Mouse (Mus musculus) cerebellum, adult 11 months (tissue): ENCODE measurements at regions not wholly inside any gene's neighbourhood (a gene's known extent, or its start where the extent isn't known, plus 50 kb on each side); places are given as distances from the start of the nearest gene placed in this dataset.

ENCODE experiments used
- DNase-seq: peaks from one replicate; pipeline ENCODE4 v3.0.0; 2022

GRCm38 (mm10) chr1:65509003-65509402 lies 227.1 kb downstream of the Pth2r start:
- no peak for DNase-seq

- DNase-seq = no peak
These were observed 253.8 kb downstream of the Pth2r start for GRCm38 (mm10) chr1:65535674-65536073.

GRCm38 (mm10) chr1:65538509-65538908 lies 256.7 kb downstream of the Pth2r start:
- DNase-seq = no peak

GRCm38 (mm10) chr1:65544219-65544864 lies 262.5 kb downstream of the Pth2r start:
- DNase-seq = no peak

GRCm38 (mm10) chr1:65545336-65546060 lies 263.6 kb downstream of the Pth2r start:
- DNase-seq = peak; percentile 48

- DNase-seq = peak; percentile 86
These were observed 267.0 kb downstream of the Pth2r start for GRCm38 (mm10) chr1:65548830-65549229.

- DNase-seq = no peak
These were observed 305.5 kb downstream of the Pth2r start for GRCm38 (mm10) chr1:65587402-65587801.

GRCm38 (mm10) chr1:65635315-65635714 lies 291.0 kb upstream of the Crygf start:
- no peak for DNase-seq

GRCm38 (mm10) chr1:65654460-65654859 lies 271.9 kb upstream of the Crygf start:
- DNase-seq = no peak

GRCm38 (mm10) chr1:65681960-65682359 lies 244.4 kb upstream of the Crygf start:
- no peak for DNase-seq

GRCm38 (mm10) chr1:65687322-65687721 lies 239.0 kb upstream of the Crygf start:
- no peak for DNase-seq

GRCm38 (mm10) chr1:65730262-65730661 lies 196.1 kb upstream of the Crygf start:
- no peak for DNase-seq

GRCm38 (mm10) chr1:65757951-65758350 lies 168.4 kb upstream of the Crygf start:
- no peak for DNase-seq

GRCm38 (mm10) chr1:65761141-65761540 lies 165.2 kb upstream of the Crygf start:
- no peak for DNase-seq

- DNase-seq = no peak
These were observed 126.1 kb upstream of the Crygf start for GRCm38 (mm10) chr1:65800244-65800643.

- DNase-seq = peak; percentile 37
These were observed 105.5 kb upstream of the Crygf start for GRCm38 (mm10) chr1:65820771-65821170.

- no peak for DNase-seq
These were observed 85.2 kb upstream of the Crygf start for GRCm38 (mm10) chr1:65841116-65841515.

- DNase-seq = no peak
These were observed 79.3 kb upstream of the Crygf start for GRCm38 (mm10) chr1:65847005-65847404.

- DNase-seq = peak; percentile 2
These were observed 52.6 kb upstream of the Crygf start for GRCm38 (mm10) chr1:65873691-65874090.
